Mouse (Mus musculus) cerebellum, adult 9-11 months (tissue): ENCODE measurements around the gene Mdm2.

Source experiments
- DNase-seq: peaks from one replicate; pipeline ENCODE4 v3.0.0; 2022

Gene Mdm2

DNA sequence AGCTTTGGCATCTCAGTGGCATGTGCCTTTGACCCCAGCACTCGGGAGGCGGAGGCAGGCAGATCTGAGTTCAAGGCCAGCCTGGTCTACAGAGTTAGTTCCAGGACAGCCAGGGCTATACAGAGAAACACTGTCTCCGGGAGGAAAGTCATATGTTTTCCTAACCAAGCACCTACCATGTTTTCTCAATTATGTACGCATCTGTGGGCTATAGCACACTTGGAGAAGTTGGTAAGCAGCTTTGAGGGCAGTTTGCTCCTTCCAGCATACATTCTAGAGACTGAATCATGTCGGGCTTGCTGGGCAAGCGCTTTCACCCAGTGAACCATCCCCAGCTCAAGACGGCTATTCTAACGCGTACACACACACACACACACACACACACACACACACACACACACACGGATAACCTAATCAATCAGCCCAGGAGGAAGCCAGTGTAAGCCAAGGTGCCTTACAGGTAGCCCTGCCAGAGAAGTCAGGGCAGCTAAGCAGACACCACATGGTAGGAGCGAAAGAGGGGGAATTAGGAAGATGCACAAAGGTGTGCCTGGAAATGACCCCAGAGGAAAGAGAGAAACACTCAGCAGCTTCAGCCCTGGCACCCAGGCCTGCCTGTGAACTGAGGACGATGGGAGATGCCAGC is 29.6 kb downstream of the Mdm2 start:
- DNase-seq, result no peak

DNA sequence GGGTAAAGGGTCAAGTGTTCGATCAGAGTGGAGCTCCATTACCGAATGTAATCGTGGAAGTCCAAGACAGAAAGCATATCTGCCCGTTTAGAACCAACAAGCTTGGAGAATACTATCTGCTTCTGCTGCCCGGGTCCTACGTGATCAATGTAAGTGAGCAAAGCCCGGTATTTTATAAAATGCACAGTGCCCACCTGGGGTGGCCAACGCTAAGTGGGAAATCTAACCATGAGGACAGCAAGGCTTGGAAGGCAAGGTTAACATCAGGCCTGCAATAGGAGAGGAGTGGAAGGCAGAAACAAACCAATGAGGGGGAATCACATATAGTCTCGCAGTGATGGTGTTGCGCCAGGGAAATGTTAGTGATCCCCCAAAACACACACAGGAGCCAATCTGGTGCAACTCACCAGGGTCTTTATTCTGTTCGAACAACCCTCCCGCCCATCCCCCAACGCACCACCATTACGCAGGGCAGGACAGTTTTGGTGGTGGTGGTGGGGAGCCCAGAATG is 30.5 kb downstream of the Mdm2 start:
- no peak for DNase-seq

DNA sequence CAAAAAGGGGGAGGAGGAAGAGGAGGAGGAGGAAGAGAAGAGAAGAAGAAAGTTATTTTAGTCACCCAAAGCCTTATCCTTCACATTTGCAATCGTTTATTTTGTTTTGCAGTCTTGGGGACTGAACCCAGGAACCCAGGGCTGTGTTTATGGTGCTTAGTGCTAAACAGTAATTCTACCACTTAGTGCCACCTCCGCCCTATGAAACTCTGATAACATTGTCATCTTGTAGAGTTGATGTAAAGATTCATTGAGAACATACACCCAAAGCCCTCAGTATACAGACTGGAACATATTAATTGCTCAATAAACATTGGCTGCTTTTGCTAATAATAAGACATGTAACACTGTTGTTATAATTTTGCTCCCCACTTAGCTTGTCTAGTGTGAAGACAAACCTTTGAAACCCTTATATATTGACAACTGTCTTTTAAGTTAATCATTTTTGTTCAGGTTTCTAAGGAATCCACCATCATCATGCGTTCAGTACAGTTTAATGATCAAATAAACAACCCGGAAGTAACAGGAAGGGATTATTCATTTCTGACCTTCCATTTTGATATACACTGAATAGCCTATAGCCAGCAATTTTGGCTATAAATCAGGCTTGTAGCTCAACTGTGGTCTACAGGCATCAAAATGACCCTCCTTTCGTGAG is 31.4 kb downstream of the Mdm2 start:
- DNase-seq, result no peak

DNA sequence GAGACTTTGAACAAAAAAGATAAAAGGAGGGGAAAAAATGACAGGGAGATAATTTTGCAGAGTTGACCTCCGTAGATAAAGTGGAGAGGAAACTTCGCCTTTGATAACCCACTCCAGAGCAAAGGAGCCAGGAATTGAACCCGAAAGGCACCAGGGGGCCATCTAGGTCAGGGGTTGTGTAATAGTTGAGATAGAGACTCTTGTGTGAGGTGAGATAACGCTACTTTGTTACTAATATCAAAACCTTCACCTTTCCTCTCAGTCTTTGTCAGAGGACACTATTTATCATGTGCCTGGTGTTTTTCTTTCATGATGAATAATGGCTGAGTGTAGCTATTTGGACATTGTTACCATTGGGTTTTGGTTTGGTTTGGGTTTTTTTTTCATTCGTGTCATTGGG is 32.2 kb downstream of the Mdm2 start:
- DNase-seq, result no peak

DNA sequence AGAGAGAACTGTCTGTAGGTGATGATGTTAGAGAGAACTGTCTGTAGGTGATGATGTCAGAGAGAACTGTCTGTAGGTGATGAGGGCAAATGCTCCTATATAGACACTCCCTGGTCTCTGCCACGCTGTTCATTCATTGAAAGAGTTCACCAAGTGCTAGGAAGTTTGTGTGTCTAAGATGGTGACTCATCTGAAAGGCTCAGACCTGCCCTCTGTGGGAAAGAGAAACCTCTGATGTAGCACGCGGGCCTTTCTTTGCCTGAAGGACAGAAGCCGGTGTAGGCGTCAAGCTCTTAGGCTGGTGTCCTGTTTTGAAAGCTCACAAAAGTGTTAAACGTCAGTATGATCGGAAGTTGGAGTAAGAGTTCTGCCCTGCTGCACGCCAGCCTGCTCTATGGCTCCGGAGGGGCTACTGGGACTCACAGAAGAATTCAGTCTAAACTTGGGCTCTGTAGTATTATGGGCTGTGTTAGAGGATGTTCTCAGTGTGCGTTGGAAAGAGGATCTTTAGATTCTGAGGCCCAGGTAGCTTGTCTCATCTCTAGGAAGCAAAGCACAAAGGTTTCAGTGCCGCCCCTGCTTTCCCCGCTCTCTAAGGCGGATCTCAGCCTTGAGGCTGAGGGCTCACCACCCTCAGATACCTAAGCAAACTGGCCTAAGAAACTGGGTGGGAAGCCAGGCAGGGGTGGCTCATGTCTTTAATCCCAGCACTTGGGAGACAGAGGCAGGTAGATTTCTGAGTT is 32.9 kb downstream of the Mdm2 start:
- DNase-seq, result peak; percentile 20

DNA sequence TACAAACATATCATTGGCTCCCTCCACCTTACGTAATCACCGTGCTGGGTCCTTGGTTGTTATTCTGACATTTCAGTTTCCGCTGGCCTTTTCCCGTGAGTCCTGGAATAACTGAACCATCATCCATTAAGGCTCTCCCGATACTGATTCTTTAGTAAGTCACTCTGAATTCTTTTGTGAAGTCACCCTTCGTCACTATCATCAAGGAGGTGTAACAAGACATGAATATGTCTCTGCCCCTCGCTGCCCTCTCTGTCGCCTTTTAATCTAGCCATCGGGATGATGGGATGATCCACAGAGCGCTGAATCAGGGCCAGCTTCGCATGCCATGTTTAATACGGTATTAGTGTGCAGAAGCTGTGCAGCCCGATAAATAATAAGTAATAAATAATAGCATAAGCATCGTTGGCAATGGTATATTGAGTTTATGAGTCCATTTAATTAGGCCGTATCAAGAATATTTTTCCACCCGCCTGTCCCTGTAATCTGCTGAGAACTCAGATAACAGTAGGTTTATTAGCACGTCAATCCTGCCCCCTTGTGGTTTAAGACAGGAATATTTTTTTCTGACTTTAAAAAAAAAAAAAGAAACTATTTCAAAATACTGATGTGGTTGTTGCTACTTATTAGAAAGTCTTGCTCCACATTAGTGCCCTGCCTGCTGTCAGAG is 33.8 kb downstream of the Mdm2 start:
- peak; percentile 67 for DNase-seq

DNA sequence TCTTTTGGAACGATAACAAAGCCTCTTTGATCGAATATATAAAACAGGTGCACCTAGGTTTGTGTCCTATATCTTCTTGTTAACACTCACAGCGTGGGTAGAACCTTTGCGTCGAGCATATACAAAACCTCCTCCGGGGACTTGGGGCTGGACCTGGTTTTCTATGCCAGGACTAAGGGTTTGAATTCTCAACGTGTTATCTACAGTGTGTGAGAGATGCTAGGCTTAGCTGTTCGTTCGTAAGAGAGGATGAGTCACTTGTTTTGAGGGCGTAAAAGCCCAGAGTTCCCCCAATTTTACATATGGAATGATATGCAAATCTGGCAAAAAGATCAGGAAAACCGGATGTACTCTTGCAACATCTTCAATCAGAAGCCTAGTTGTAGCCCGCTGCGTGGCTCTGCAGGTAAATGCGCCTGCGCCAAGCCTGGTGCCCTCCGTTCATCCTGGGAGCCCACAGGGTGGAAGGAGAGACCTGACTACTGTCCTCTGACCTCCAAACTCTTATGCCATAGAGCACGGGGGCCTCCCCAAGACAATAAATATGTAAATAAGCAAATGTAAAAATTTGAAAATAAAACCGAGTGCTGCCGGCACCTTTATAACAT is 34.4 kb downstream of the Mdm2 start:
- DNase-seq, result peak; percentile 82

DNA sequence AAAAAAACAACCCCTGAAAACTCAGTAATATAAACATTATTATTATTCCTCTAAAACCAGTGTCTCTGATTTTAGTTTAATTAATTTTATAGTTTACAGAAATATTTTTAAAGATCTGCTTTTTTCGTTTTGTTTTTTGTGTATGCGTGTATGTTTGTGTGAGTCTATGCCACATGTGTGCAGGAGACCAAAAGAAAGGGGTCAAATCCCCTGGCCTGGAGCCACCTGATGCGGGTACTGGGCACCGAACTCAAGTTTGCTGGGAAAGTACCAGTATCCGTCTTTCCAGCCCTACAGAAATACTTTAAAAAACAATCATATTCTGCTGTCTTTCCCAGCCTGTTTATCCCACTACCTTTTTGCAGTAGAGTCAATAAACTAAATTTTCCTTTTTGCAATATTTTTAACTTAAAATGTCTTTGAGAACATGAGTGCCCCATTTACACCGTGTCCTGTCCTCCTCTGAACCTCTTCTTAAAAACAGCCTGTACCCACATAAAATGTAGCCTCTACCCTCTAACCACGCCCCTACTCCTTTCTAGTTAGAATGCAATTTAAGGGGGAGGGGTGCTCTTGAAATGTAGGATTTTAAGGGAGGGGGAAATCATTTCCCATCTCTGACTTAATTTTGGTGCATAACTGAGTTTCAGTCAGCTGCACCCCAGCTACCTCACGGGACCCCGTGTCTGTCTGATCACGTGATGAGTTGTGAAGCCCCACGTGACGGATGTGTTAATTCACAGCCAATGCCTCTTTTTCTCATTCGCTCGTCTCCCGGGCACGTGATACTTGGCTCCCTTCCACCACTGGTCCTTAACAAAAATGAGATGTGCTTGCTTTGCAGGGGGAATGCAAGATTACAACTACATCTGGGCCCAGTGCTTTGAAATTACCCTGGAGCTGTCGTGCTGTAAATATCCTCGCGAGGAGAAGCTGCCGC is 35.2 kb downstream of the Mdm2 start:
- peak; percentile 90 for DNase-seq

DNA sequence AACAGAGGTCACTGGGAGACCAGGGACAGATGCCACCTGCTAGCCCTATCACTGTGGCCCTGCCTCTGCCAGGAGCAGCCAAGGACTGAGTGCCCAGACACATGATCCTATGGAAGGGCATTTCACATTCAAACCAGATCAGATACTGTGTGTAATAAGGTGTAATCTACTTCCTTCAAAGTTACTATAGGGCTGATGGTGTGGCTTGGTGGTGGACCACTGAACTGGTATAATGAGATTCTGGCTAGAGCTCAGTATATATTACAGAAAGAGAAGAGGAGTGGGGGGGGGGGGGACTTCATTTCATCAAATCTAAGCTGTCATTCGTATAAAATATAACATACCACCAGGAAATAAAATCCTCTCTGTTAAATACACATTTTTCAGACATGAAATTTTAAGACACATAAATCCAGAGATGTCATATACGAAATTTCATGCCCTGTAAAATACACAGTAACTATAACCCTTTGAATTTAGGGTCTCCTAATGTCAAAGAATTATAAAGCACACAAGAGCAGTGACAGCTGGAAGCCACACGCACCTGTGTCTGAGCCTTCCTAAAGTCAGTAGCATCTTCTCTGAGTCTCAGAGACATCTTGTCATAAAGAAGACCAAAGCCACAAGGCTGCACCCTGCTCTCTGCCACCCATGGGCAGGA is 36.1 kb downstream of the Mdm2 start:
- no peak for DNase-seq

DNA sequence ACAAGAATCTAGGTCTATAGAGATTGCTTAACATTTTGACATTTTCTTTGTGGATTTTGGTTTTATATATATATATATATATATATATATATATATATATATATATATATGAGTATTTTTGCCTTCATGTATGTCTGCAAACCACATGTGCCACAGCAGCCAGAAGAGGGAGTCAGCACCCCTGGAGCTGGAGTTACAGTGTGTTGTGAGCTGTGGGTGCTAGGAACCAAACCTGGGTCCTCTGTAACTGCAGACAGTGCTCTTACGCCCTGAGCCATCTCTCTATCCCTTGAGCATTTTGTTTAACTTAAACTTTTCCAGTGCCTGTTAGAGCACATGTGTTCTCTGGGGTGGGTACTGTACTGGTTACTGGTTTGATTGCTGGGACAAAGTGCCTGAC is 36.6 kb downstream of the Mdm2 start:
- no peak for DNase-seq

DNA sequence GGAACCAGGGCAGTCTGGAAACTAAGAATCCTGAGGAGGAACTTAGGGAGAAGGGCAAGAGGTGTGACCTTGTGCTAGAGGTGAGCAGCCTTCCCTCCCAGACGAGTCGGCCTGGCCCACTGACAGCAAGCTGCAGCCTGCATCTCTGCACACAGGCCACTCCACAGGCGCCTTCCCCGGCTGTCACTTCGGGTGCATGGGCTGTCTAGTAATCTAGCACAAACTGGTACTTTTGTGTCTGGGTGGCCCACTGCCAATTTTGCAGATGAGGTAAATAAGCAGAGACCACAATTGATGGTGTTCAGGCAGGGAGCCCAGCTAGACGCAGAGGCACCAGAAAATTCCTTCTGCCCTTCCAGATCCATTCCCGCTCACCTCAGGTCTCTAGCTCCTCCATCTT is 37.9 kb downstream of the Mdm2 start:
- peak; percentile 45 for DNase-seq

DNA sequence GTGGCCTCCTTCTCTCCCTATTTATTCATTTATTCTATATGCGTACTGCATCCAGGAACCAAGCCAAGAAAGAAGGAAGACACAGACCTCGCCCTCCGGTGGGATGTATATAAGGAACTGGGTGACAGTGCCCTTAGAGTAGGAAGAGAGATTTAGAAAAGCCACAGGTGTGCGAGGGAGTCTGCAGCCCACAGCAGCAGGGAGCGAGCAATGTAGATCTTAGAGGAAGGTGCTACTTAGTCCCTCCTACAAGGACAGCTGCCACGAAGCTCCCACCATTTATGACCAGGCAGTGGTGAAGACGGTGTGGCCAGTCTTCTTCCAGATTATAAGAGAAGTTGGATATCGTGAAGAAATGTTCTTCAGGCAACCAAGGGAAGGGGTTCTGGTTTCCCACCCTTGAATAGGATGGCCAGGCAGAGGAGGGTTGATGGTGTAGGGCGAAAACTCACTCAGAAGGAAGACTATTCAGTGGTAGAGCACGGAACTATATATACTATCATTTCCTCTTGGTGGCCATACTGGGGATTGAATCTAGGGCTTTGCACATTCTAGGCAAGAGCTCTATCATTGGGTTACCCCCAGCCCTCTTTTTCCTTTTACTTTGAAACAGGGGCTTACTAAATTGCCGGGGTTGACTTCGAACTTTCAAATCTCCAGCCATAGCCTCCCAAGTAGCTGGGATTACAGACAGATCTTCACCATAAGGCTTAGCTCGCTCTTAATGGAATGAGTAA is 38.5 kb downstream of the Mdm2 start:
- no peak for DNase-seq

DNA sequence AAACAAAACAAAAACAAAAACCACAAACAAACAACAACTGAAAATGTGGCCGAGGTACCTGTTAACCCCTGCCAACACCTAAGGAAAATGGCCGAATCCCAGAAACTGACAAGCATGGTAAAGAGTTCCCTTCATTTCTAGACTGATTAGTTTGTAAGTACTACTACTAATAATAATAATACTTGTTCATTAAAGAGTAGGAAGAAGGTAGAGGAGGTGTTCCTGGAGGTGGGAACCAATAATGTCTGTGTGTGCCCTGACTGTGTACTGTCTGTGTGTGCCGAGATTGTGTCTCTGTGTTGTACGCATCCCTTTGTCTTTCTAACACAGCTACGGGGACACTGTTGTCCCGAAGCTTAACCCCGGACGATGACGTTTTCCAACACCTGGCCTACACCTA is 39.3 kb downstream of the Mdm2 start:
- no peak for DNase-seq

DNA sequence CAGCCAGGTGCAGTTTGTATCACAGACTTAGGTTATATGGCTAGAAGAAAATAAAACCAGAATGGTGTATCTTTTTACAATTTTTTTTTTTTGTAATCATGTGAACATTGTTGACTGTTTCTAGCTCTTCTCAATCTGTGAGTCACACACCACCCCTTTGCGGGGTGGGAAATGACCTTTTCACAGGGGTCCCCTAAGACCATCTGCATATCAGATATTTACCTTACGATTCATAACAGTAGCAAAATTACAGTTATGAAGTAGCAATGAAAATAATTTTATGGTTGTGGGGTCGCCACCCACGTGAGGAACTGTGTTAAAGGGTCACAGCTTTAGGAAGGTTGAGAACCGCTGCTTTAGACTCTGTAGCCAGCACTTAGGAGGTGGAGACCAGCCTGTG is 39.8 kb downstream of the Mdm2 start:
- no peak for DNase-seq

DNA sequence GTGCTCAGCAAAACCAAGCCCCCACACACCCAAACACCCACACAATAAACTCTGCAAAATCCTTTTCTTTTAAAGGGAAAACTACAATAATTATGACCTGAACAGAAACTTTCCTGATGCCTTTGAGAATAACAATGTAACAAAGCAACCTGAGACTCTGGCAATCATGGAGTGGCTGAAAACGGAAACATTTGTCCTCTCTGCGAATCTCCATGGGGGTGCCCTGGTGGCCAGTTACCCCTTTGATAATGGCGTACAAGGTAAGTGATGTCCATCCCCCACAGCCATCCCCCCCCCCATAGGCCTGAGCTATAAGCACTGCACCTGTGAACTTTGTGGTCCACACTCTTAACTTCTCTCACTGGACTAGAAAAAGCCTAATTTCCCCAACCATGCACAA is 40.5 kb downstream of the Mdm2 start:
- DNase-seq, result no peak

DNA sequence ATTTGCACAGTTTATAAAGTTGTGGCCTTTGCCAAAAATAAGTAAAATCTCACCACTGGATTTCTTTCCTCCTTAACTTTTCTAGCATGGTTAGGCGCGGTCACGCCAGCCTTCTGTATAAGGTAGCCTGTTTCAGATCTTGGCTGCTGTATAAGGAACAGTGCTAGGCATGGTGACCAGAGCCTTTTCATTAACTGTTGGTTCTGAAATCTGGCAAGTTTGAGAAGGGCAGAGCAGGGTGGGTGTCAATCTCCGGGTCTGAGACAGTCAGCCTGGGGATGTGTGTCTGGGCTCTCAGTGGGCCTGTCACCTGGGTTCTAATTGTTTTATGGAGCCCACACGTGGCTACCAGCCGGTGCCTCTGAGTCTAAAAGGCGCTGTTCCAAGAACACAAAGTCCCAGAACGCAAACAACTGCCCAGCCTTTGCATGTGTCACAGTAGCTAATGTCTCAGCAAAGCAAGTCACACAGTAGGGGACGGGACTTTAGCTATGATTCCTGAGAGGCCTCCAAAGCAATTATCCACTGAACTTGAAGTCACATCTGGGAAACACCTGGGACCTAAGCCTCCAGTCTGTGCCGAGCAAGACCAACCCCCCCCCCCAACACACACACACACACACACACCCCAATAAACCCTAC is 41.0 kb downstream of the Mdm2 start:
- no peak for DNase-seq

DNA sequence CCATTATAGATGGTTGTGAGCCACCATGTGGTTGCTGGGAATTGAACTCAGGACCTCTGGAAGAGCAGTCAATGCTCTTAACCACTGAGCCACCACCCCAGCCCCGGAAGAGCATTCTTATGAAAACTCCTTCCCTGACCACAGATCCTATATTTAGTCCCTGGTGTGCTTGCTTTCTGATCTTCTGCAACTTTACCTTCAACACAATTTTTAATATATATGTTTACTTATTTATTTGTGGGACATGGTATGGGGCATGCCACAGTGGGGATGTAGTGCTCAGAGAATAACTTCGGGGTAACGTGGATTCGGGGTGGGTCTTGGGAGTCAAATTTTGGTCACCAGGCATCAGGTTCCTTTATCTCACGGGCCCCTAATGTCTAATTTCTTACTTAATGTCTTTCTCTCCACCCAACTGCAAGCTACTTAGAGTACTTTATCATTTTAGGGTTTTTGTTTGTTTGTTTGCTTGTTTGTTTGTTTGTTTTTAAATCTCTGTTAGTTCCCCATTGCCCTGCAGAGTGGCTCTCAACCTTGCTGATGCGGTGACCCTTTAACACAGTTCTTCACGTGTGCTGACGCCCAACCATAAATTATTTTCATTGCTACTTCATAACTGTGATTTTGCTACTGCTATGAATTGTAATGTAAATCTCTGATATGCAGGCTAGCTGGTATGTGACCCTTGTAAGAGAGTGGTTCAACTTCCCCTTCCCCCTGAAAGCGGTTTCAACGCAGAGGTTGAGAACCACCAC is 41.8 kb downstream of the Mdm2 start:
- no peak for DNase-seq

DNA sequence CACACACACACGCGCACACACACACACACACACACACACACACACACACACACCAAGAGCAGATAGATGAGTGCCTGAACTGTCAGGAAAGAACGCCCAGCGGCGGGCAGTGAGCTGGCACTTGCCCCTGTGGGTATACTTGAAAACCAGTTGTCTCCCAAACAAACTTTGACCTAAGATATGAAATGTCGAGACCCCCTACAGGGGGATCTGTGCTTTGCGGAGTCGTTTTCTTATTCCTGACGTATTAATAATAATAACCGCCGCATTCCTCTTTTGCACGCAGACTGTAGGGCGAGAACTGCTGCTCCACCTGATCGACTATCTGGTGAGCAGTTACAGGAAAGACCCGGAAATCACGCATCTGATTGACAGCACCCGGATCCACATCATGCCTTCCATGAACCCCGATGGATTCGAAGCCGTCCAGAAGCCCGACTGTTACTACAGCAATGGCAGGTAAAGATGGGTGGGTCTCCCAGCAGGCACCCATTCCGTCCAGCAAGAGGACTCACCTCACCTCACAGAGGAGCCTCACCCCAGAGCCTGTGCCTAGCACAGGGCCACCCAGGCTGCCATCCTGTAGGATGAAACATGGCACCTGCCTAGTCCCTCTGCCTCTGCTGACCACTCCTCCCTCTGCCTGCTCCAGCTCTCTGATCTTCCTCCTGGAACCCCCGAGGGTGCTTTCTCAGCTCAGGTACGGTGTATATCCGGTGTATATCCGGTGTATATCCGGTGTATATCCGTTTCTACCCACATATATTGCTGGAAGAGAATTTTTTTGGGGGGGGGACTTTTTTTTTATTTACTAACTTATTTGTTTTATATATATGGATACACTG is 42.7 kb downstream of the Mdm2 start:
- no peak for DNase-seq
